Mouse (Mus musculus) gastrocnemius, postnatal 36 days (tissue): ENCODE results near the gene Vezf1. TPM values are rescaled to one million over a fixed set of nuclear protein-coding genes. Genes with fewer than 3 reads are reported as not detected.

Experiments used
- DNase-seq, 2 experiments: peaks; one replicate each; pipeline ENCODE4 v3.0.0; 2022
- intact Hi-C: fragments of 180-260 bp; cut with DNase I; formaldehyde crosslinking; loops from one replicate; pipeline ENCODE4 v1.15.1; 2025
- total RNA-seq, 2 experiments: library from RNA; stranded (reverse); gene quantifications; 2 replicates each; pipeline ENCODE4 v1.2.3; 2021

Vezf1 gene
- total RNA-seq, 2 experiments from 2014 or later, result 50.0 to 71.2 TPM

- DNase-seq, result no peak
Measured at GRCm38 (mm10) chr11:88118091-88118440, 50.0 kb downstream of the Vezf1 start.

GRCm38 (mm10) chr11:88118817-88119642 lies 51.0 kb downstream of the Vezf1 start:
- peak; percentile 77 to 79 for DNase-seq
- intact Hi-C loops, result loop anchor here (5.0 kb wide), 1 partner anchor 38 kb away; no protein-coding TSS in a partner anchor

More at GRCm38 (mm10) chr11:88118091-88118440, 50.0 kb downstream of the Vezf1 start:
- intact Hi-C loops, result loop anchor here (5.0 kb wide), 1 partner anchor 39 kb away; no protein-coding TSS in a partner anchor

GRCm38 (mm10) chr11:88122545-88122944 lies 54.5 kb downstream of the Vezf1 start:
- intact Hi-C loops, result no loop called here
- DNase-seq, result no peak

GRCm38 (mm10) chr11:88123021-88123420 lies 54.9 kb downstream of the Vezf1 start:
- intact Hi-C loops, result no loop called here
- no peak for DNase-seq

- no peak for DNase-seq
- intact Hi-C loops, result no loop called here
Measured at GRCm38 (mm10) chr11:88123731-88124130, 55.7 kb downstream of the Vezf1 start.

GRCm38 (mm10) chr11:88125483-88125882 lies 57.4 kb downstream of the Vezf1 start:
- intact Hi-C loops, result no loop called here
- DNase-seq, result no peak

GRCm38 (mm10) chr11:88126306-88126793 lies 58.3 kb downstream of the Vezf1 start:
- intact Hi-C loops, result no loop called here
- no peak for DNase-seq

- DNase-seq, result no peak
- intact Hi-C loops, result no loop called here
Measured at GRCm38 (mm10) chr11:88128461-88128860, 60.4 kb downstream of the Vezf1 start.

- intact Hi-C loops, result no loop called here
- DNase-seq, result no peak
Measured at GRCm38 (mm10) chr11:88129281-88129680, 61.2 kb downstream of the Vezf1 start.

- intact Hi-C loops, result loop anchor here (2.0 kb wide), 1 partner anchor 25 kb away; no protein-coding TSS in a partner anchor
- DNase-seq, result peak in 1 of 2 experiments; percentile 54
Measured at GRCm38 (mm10) chr11:88129935-88130334, 61.9 kb downstream of the Vezf1 start.

- intact Hi-C loops, result loop anchor here (2.0 kb wide), 1 partner anchor 23 kb away; no protein-coding TSS in a partner anchor
- DNase-seq, result peak; percentile 68 to 74
Measured at GRCm38 (mm10) chr11:88131847-88132246, 63.8 kb downstream of the Vezf1 start.

Other genes with a start within 250 kb of the Vezf1 start
- not detected for gene Lpo, start 240.0 kb upstream of the Vezf1 start, total RNA-seq
- gene Mks1, start 215.1 kb upstream of the Vezf1 start, total RNA-seq, result 1 to 10 TPM; 1.3 to 1.8 TPM
- not detected for gene Epx, start 192.7 kb upstream of the Vezf1 start, total RNA-seq
- not detected for gene Olfr462, start 176.0 kb upstream of the Vezf1 start, total RNA-seq
- gene Olfr463, start 170.9 kb upstream of the Vezf1 start, total RNA-seq, result not detected
- not detected for gene Olfr464, start 147.3 kb upstream of the Vezf1 start, total RNA-seq
- 100 to 1,000 TPM; 157 to 161 TPM for gene Dynll2, start 80.7 kb upstream of the Vezf1 start, total RNA-seq
- gene Srsf1, start 20.9 kb upstream of the Vezf1 start, total RNA-seq, result 10 to 100 TPM; 54.4 to 60.2 TPM
- gene Cuedc1, start 29.8 kb downstream of the Vezf1 start, total RNA-seq, result 10 to 100 TPM; 80.3 to 96.9 TPM
- gene Mrps23, start 136.1 kb downstream of the Vezf1 start, total RNA-seq, result 100 to 1,000 TPM; 123 to 140 TPM
- gene Ccdc182, start 225.8 kb downstream of the Vezf1 start, total RNA-seq, result not detected